Mouse (Mus musculus) heart, embryonic 16.5 days (tissue): ENCODE measurements around the gene Zfp653. TPM values are rescaled to one million over a fixed set of nuclear protein-coding genes. Genes with fewer than 3 reads are reported as not detected.
A peak's percentile ranks its signal among the peaks of the same experiment; 100 is the strongest.

Experiments
- ATAC-seq: fragments of 200-750 bp; cut with Nextera tagmentation; replicated peaks from 2 replicates; pipeline ENCODE4 v1.8.0; 2017; ENCODE audit warnings: moderate number of reproducible peaks; ENCODE audit not compliant: insufficient read depth, low FRiP score; ENCODE audit errors: extremely low read depth
- H3K27ac ChIP-seq: fragments of 300-500 bp; sonication (generic); 2 replicates; pipeline ENCODE4 v1.5.1; 2014; ENCODE audit warnings: mild to moderate bottlenecking, low read length, control low read depth, moderate library complexity
- H3K27me3 ChIP-seq: fragments of 300-500 bp; sonication (generic); 2 replicates; pipeline ENCODE4 v1.6.1; 2014; ENCODE audit warnings: low read length, mixed read lengths; ENCODE audit not compliant: control insufficient read depth, insufficient read depth
- H3K36me3 ChIP-seq: fragments of 300-500 bp; sonication (generic); 2 replicates; pipeline ENCODE4 v1.6.1; 2014; ENCODE audit not compliant: control insufficient read depth, insufficient read depth
- H3K4me1 ChIP-seq: fragments of 300-500 bp; sonication (generic); 2 replicates; pipeline ENCODE4 v1.6.1; 2014; ENCODE audit warnings: low read length, mixed read lengths; ENCODE audit not compliant: control insufficient read depth, insufficient read depth
- H3K4me2 ChIP-seq: fragments of 300-500 bp; sonication (generic); 2 replicates; pipeline ENCODE4 v1.6.1; 2014; ENCODE audit warnings: low read depth, mild to moderate bottlenecking, control low read depth, low read length
- H3K4me3 ChIP-seq: fragments of 300-500 bp; sonication (generic); 2 replicates; pipeline ENCODE4 v1.5.1; 2014; ENCODE audit warnings: mild to moderate bottlenecking, control low read depth, low read length
- H3K9ac ChIP-seq: fragments of 300-500 bp; sonication (generic); 2 replicates; pipeline ENCODE4 v1.6.1; 2014; ENCODE audit warnings: low read length, control low read depth
- H3K9me3 ChIP-seq: fragments of 300-500 bp; sonication (generic); replicated peaks from 2 replicates; pipeline ENCODE4 v1.6.1; 2016; ENCODE audit warnings: low read length; ENCODE audit not compliant: control insufficient read depth
- WGBS: fragments of 180-500 bp; shearing (Covaris S2); extraction: QIAGEN DNeasy Blood & Tissue Kit; methylation state at CpG from one replicate; pipeline ENCODE4 v1.1.7; 2014; 5-methylcytosine and 5-hydroxymethylcytosine counted together
- polyA plus RNA-seq: library from polyadenylated mRNA; unstranded; fragments of >200 nt; fragmentation: Nextera tagmentation; extraction: Ambion mirVana; gene quantifications from 2 replicates; pipeline ENCODE4 v1.2.1, GENCODE M21; 2015

Gene Zfp653
- polyA plus RNA-seq, 1 experiment from 2014 or later, result 10.7 TPM

GRCm38 (mm10) chr9:22050351-22050889 lies 20.8 kb downstream of the Zfp653 start:
- ATAC-seq, result 0 out of 2 replicates have a peak, but pooled peaks have one; percentile 41
- Histone ChIP-seq H3K27me3 (peaks cover 67% of the 10 kb centered on the region), H3K27ac (no peak overlapping the region), H3K4me2 (peak overlapping the region; percentile 76), H3K4me3 (peak overlapping the region; percentile 51), H3K4me1 (peaks cover 15% of the 10 kb centered on the region), H3K9me3 (no peaks in the 10 kb centered on the region), H3K9ac (peak overlapping the region; percentile 56), H3K36me3 (no peaks in the 10 kb centered on the region)
- 1% methylated on average over 41 of the region's 43 CpGs for WGBS

DNA sequence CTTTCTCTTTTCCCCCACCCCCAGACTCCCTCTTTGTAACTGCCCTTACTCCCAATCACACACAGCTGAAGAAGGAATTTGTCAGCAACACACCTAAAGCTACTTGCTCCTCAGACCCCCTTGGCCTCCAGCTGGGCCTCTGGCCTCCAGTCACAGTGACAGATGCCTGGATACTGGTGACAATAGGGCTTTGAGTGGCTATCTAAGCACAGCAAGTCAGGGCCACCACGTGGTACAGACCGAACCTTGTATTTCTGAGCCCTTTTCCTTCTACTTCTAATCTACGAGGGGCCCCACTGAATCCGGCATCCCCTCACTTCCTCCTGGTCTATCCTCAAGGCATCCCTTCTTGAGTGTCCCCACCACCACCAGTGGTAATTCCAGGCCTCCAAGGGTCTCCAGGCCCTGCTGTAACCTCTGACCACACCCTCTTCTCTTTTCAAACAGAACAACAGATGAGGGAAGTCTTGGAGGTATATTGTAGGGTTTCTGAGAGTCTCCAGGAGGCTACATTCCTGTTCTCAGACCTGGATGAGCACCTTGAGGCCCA lies 21.4 kb downstream of the Zfp653 start:
- no peak overlapping the region for H3K9ac ChIP-seq
- H3K36me3 ChIP-seq, result no peaks in the 10 kb centered on the region
- H3K27me3 ChIP-seq, result peaks cover 62% of the 10 kb centered on the region
- no peak overlapping the region for H3K4me3 ChIP-seq
- H3K9me3 ChIP-seq, result no peaks in the 10 kb centered on the region
- H3K4me2 ChIP-seq, result no peak overlapping the region
- no peak for ATAC-seq
- H3K4me1 ChIP-seq, result peaks cover 15% of the 10 kb centered on the region
- 40% methylated on average over 4 of the region's 4 CpGs for WGBS
- no peak overlapping the region for H3K27ac ChIP-seq

- Histone ChIP-seq H3K27me3 (peaks cover 57% of the 10 kb centered on the region), H3K9ac (no peak overlapping the region), H3K4me3 (no peak overlapping the region), H3K4me2 (no peak overlapping the region), H3K27ac (no peak overlapping the region), H3K4me1 (peaks cover 11% of the 10 kb centered on the region), H3K36me3 (no peaks in the 10 kb centered on the region), H3K9me3 (no peaks in the 10 kb centered on the region)
- ATAC-seq, result no peak
- WGBS, result 66% methylated on average over 11 of the region's 11 CpGs
These were observed 21.9 kb downstream of the Zfp653 start for GRCm38 (mm10) chr9:22049315-22049714.

- 47% methylated on average over 9 of the region's 9 CpGs for WGBS
- Histone ChIP-seq H3K4me1 (peaks cover 10% of the 10 kb centered on the region), H3K4me3 (no peak overlapping the region), H3K27ac (no peak overlapping the region), H3K27me3 (peaks cover 38% of the 10 kb centered on the region), H3K4me2 (no peak overlapping the region), H3K9me3 (no peaks in the 10 kb centered on the region), H3K9ac (no peak overlapping the region), H3K36me3 (no peaks in the 10 kb centered on the region)
- ATAC-seq, result no peak
These were observed 23.8 kb downstream of the Zfp653 start for GRCm38 (mm10) chr9:22047329-22047728.

GRCm38 (mm10) chr9:22041832-22042231 lies 29.3 kb downstream of the Zfp653 start:
- H3K4me3 ChIP-seq, result no peak overlapping the region
- H3K27ac ChIP-seq, result no peak overlapping the region
- 0 out of 2 replicates have a peak, but pooled peaks cover 2% of the 10 kb centered on the region for H3K9me3 ChIP-seq
- no peak overlapping the region for H3K9ac ChIP-seq
- WGBS, result 52% methylated on average over 2 of the region's 2 CpGs
- no peaks in the 10 kb centered on the region for H3K36me3 ChIP-seq
- no peaks in the 10 kb centered on the region for H3K4me1 ChIP-seq
- ATAC-seq, result no peak
- H3K4me2 ChIP-seq, result no peak overlapping the region
- no peaks in the 10 kb centered on the region; the same call in 1 of the 2 replicates for H3K27me3 ChIP-seq

GRCm38 (mm10) chr9:22037826-22038225 lies 33.4 kb downstream of the Zfp653 start:
- 68% methylated on average over 10 of the region's 10 CpGs for WGBS
- no peak for ATAC-seq
- Histone ChIP-seq H3K27me3 (no peaks in the 10 kb centered on the region), H3K9me3 (0 out of 2 replicates have a peak, but pooled peaks cover 2% of the 10 kb centered on the region), H3K9ac (no peak overlapping the region), H3K36me3 (no peaks in the 10 kb centered on the region), H3K4me1 (no peaks in the 10 kb centered on the region), H3K27ac (no peak overlapping the region), H3K4me2 (no peak overlapping the region), H3K4me3 (no peak overlapping the region)

- Histone ChIP-seq H3K27me3 (no peaks in the 10 kb centered on the region), H3K4me3 (no peak overlapping the region), H3K36me3 (no peaks in the 10 kb centered on the region), H3K9ac (no peak overlapping the region), H3K4me2 (no peak overlapping the region), H3K4me1 (no peaks in the 10 kb centered on the region), H3K9me3 (0 out of 2 replicates have a peak, but pooled peaks cover under 1% of the 10 kb centered on the region), H3K27ac (no peak overlapping the region)
- WGBS, result 56% methylated on average over 6 of the region's 6 CpGs
- ATAC-seq, result no peak
These were observed 35.7 kb downstream of the Zfp653 start for GRCm38 (mm10) chr9:22035300-22036044.

GRCm38 (mm10) chr9:22030386-22030785 lies 40.8 kb downstream of the Zfp653 start:
- no peak for ATAC-seq
- H3K4me2 ChIP-seq, result no peak overlapping the region
- no peak overlapping the region for H3K4me3 ChIP-seq
- H3K36me3 ChIP-seq, result no peaks in the 10 kb centered on the region
- H3K9ac ChIP-seq, result no peak overlapping the region
- no peaks in the 10 kb centered on the region for H3K27me3 ChIP-seq
- no peaks in the 10 kb centered on the region for H3K9me3 ChIP-seq
- H3K27ac ChIP-seq, result no peak overlapping the region
- 89% methylated on average over 9 of the region's 9 CpGs for WGBS
- no peaks in the 10 kb centered on the region for H3K4me1 ChIP-seq

DNA sequence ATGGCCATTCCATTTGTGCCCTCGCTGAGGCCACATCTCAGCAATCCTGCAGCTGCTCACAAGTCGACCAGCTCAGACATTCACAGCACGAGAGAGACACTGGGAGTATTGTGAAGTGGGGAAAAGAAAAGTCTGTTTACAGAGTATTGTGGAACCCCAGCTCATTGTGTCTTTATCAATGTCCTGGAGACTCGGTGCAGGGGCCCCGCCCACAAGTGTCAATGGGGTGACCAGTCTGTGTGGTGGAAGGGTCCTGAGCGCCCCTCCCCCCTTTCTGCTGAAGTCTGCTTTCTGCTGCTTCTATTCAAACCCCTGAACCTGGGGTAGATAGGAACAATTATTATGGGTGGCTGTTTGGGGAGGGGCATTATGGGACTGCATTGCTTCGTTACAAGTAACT lies 42.7 kb downstream of the Zfp653 start:
- no peak for ATAC-seq
- Histone ChIP-seq H3K36me3 (no peaks in the 10 kb centered on the region), H3K9ac (no peak overlapping the region), H3K27me3 (no peaks in the 10 kb centered on the region), H3K4me2 (no peak overlapping the region), H3K27ac (no peak overlapping the region), H3K4me1 (no peaks in the 10 kb centered on the region), H3K9me3 (no peaks in the 10 kb centered on the region), H3K4me3 (no peak overlapping the region)
- WGBS, result 40% methylated on average over 7 of the region's 7 CpGs
